Mouse (Mus musculus) neutrophil, adult 65 days (primary cell): ENCODE data around the gene Pax8. TPM values are rescaled to one million over a fixed set of nuclear protein-coding genes. Genes with fewer than 3 reads are reported as not detected.

ENCODE experiments used
- total RNA-seq: library from RNA; stranded (reverse); gene quantifications from 2 replicates; pipeline ENCODE4 v1.2.4, GENCODE M21; 2023

Gene Pax8
- total RNA-seq: 1.8 and 2.8 TPM in 2 replicates

DNA sequence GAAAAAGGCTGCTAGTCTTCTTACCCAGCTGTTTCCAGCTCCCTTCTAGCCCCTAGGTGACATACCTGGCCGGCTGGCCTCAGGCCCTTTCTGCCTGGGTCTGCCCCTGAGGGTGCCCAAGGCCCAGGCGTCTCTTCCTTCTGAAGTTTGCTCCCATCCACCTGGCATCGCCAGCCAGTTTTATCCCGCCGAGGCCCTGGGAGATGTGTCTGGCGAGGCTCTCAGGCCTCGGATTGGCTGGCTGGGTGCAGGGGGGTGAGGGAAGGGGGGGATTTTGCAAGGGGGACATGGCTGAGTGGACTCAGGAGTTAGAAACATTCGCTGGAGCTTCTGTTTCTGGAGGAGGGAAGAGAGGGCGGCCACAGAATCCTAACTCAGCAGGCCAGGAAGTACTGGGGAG is at the start of gene Pax8:
Pax8 (minus strand) TSS at position 180 of the 400 bp plus-strand sequence.

Other genes starting within 250 kb of the Pax8 start
- gene Il1f5, start 198.6 kb downstream of the Pax8 start, total RNA-seq: not detected in 2 replicates
- gene Il1f10, start 184.4 kb downstream of the Pax8 start, total RNA-seq: not detected in 2 replicates
- 114 and 120 TPM in 2 replicates for gene Il1rn, start 138.7 kb downstream of the Pax8 start, total RNA-seq
- 112 and 132 TPM in 2 replicates for gene Psd4, start 108.0 kb downstream of the Pax8 start, total RNA-seq